Mouse (Mus musculus): ENCODE data around the gene Stx8. TPM values are rescaled to one million over a fixed set of nuclear protein-coding genes. Genes with fewer than 3 reads are reported as not detected.
A peak's percentile ranks its signal among the peaks of the same experiment; 100 is the strongest.

Gene Stx8
- polyA plus RNA-seq, 1 experiment: 35.8 TPM

- TF ChIP-seq CTCF (IDR thresholded peaks at IDR 0.05; ENCODE audit: low read depth, low read length): no peak
- TF ChIP-seq POLR2A (IDR thresholded peaks at IDR 0.05; ENCODE audit: insufficient read depth, low read length): no peak
- no peak for TF ChIP-seq EP300 (IDR thresholded peaks at IDR 0.05; ENCODE audit: insufficient read depth, low read depth, low read length)
- no peak overlapping the region for H3K9ac ChIP-seq (ENCODE audit: low read depth, poor library complexity, severe bottlenecking)
- H3K4me3 ChIP-seq (ENCODE audit: low read depth, low read length): no peak overlapping the region
- no peaks in the 10 kb centered on the region for H3K4me1 ChIP-seq (ENCODE audit: control insufficient read depth, insufficient read depth, low read length)
- no peaks in the 10 kb centered on the region for H3K9me3 ChIP-seq (replicated peaks; ENCODE audit: control insufficient read depth, insufficient read depth, low read length, poor library complexity, severe bottlenecking)
- no peaks in the 10 kb centered on the region for H3K27me3 ChIP-seq (ENCODE audit: control insufficient read depth, insufficient read depth, low read length, poor library complexity, severe bottlenecking)
- H3K27ac ChIP-seq (ENCODE audit: insufficient read depth, low read length): no peak overlapping the region
- no peaks in the 10 kb centered on the region for H3K36me3 ChIP-seq (ENCODE audit: control insufficient read depth, insufficient read depth, low read length, poor library complexity, severe bottlenecking)
Measured at GRCm38 (mm10) chr11:68208582-68208981, 242.6 kb downstream of the Stx8 start.

DNA sequence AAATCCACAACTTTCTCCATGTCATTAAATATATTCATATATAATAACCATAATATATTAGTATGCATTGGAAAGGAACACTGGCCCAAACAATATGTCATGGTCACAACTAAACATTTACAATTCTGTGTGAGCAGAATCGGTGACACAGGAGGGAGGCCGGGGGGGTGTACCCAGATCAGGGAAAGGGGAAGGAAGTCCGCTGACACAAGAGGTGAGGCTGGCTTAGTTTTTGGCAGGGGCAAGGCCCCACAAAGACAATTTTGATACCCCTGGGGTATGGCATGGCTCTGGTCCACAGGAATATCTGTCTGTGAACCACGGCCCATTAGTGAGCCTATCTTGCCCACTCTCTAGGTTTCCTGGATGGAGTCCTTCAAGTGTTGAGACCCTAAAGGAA lies 243.5 kb downstream of the Stx8 start:
- Histone ChIP-seq H3K4me1 (ENCODE audit: control insufficient read depth, insufficient read depth, low read length) (no peaks in the 10 kb centered on the region), H3K4me3 (ENCODE audit: low read depth, low read length) (no peak overlapping the region), H3K36me3 (ENCODE audit: control insufficient read depth, insufficient read depth, low read length, poor library complexity, severe bottlenecking) (no peaks in the 10 kb centered on the region), H3K27me3 (ENCODE audit: control insufficient read depth, insufficient read depth, low read length, poor library complexity, severe bottlenecking) (no peaks in the 10 kb centered on the region), H3K27ac (ENCODE audit: insufficient read depth, low read length) (no peak overlapping the region), H3K9ac (ENCODE audit: low read depth, poor library complexity, severe bottlenecking) (no peak overlapping the region), H3K9me3 (replicated peaks; ENCODE audit: control insufficient read depth, insufficient read depth, low read length, poor library complexity, severe bottlenecking) (no peaks in the 10 kb centered on the region)
- TF ChIP-seq POLR2A (IDR thresholded peaks at IDR 0.05; ENCODE audit: insufficient read depth, low read length) (no peak), EP300 (IDR thresholded peaks at IDR 0.05; ENCODE audit: insufficient read depth, low read depth, low read length) (no peak), CTCF (IDR thresholded peaks at IDR 0.05; ENCODE audit: low read depth, low read length) (no peak)

GRCm38 (mm10) chr11:68210714-68211113 lies 244.7 kb downstream of the Stx8 start:
- TF ChIP-seq POLR2A (IDR thresholded peaks at IDR 0.05; ENCODE audit: insufficient read depth, low read length): no peak
- TF ChIP-seq CTCF (IDR thresholded peaks at IDR 0.05; ENCODE audit: low read depth, low read length): no peak
- no peak for TF ChIP-seq EP300 (IDR thresholded peaks at IDR 0.05; ENCODE audit: insufficient read depth, low read depth, low read length)
- Histone ChIP-seq H3K4me3 (ENCODE audit: low read depth, low read length) (no peak overlapping the region), H3K27me3 (ENCODE audit: control insufficient read depth, insufficient read depth, low read length, poor library complexity, severe bottlenecking) (no peaks in the 10 kb centered on the region), H3K9ac (ENCODE audit: low read depth, poor library complexity, severe bottlenecking) (no peak overlapping the region), H3K36me3 (ENCODE audit: control insufficient read depth, insufficient read depth, low read length, poor library complexity, severe bottlenecking) (no peaks in the 10 kb centered on the region), H3K27ac (ENCODE audit: insufficient read depth, low read length) (no peak overlapping the region), H3K4me1 (ENCODE audit: control insufficient read depth, insufficient read depth, low read length) (no peaks in the 10 kb centered on the region), H3K9me3 (replicated peaks; ENCODE audit: control insufficient read depth, insufficient read depth, low read length, poor library complexity, severe bottlenecking) (no peaks in the 10 kb centered on the region)

DNA sequence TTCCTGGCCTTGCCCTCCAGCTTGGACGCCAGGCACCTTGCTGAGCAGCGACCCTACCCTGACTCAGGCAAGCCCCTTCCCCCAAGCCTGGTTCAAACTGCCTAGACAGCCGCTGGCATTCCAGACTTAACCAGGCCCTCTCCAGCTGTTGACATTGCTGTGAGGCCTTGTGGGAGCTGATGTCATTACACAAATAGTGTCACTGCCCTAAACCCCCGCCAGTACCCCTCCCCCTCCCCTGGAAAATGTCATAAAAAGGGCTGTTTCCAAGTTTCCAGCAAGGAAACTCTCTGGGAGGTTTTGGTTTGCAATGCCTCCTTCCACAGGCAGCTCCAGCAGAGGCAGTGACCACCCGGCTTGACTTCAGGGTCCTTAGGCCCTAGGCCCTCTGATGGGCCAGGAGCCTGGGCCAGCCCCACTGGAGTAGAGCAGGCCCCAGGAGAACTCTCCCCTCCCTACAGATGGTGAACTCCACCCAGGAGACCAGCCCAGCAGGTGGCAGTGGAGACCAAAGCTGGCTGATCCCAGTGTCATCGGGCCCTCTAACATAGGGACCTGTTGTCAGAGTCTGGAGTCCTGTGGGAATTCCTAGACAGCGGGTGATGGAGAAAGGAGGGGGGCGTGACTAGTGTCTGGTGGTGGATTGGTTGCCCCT lies 246.1 kb downstream of the Stx8 start:
- H3K36me3 ChIP-seq (ENCODE audit: control insufficient read depth, insufficient read depth, low read length, poor library complexity, severe bottlenecking): no peaks in the 10 kb centered on the region
- no peaks in the 10 kb centered on the region for H3K27me3 ChIP-seq (ENCODE audit: control insufficient read depth, insufficient read depth, low read length, poor library complexity, severe bottlenecking)
- no peak overlapping the region for H3K4me3 ChIP-seq (ENCODE audit: low read depth, low read length)
- no peak for TF ChIP-seq EP300 (IDR thresholded peaks at IDR 0.05; ENCODE audit: insufficient read depth, low read depth, low read length)
- peak; percentile 33 for TF ChIP-seq CTCF (IDR thresholded peaks at IDR 0.05; ENCODE audit: low read depth, low read length)
- no peaks in the 10 kb centered on the region for H3K9me3 ChIP-seq (replicated peaks; ENCODE audit: control insufficient read depth, insufficient read depth, low read length, poor library complexity, severe bottlenecking)
- no peaks in the 10 kb centered on the region for H3K4me1 ChIP-seq (ENCODE audit: control insufficient read depth, insufficient read depth, low read length)
- H3K27ac ChIP-seq (ENCODE audit: insufficient read depth, low read length): no peak overlapping the region
- H3K9ac ChIP-seq (ENCODE audit: low read depth, poor library complexity, severe bottlenecking): no peak overlapping the region

DNA sequence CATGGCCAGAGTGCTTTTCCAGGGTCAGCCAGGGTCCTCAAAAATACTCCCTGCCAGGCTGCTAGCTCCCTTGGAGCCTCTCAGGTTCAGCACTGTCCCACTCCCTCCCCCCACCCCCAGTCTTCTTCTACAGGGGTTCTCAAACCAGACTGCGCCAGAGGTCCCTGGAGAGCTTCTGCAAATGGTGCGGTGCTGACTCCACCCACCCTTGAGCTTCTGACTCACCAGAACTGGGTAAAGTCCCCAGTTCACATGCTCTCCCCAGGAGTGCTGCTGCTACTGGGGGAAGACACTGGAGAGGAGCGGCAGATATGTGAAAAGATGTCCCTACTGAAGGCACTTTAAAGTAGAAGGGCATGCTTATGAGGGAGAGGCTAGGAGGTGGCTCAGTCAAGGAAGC lies 247.9 kb downstream of the Stx8 start:
- no peak overlapping the region for H3K27ac ChIP-seq (ENCODE audit: insufficient read depth, low read length)
- no peaks in the 10 kb centered on the region for H3K9me3 ChIP-seq (replicated peaks; ENCODE audit: control insufficient read depth, insufficient read depth, low read length, poor library complexity, severe bottlenecking)
- no peak overlapping the region for H3K9ac ChIP-seq (ENCODE audit: low read depth, poor library complexity, severe bottlenecking)
- no peaks in the 10 kb centered on the region for H3K36me3 ChIP-seq (ENCODE audit: control insufficient read depth, insufficient read depth, low read length, poor library complexity, severe bottlenecking)
- no peak for TF ChIP-seq EP300 (IDR thresholded peaks at IDR 0.05; ENCODE audit: insufficient read depth, low read depth, low read length)
- no peak for TF ChIP-seq CTCF (IDR thresholded peaks at IDR 0.05; ENCODE audit: low read depth, low read length)
- no peak for TF ChIP-seq POLR2A (IDR thresholded peaks at IDR 0.05; ENCODE audit: insufficient read depth, low read length)
- H3K4me1 ChIP-seq (ENCODE audit: control insufficient read depth, insufficient read depth, low read length): no peaks in the 10 kb centered on the region
- H3K4me3 ChIP-seq (ENCODE audit: low read depth, low read length): no peak overlapping the region
- no peaks in the 10 kb centered on the region for H3K27me3 ChIP-seq (ENCODE audit: control insufficient read depth, insufficient read depth, low read length, poor library complexity, severe bottlenecking)

DNA sequence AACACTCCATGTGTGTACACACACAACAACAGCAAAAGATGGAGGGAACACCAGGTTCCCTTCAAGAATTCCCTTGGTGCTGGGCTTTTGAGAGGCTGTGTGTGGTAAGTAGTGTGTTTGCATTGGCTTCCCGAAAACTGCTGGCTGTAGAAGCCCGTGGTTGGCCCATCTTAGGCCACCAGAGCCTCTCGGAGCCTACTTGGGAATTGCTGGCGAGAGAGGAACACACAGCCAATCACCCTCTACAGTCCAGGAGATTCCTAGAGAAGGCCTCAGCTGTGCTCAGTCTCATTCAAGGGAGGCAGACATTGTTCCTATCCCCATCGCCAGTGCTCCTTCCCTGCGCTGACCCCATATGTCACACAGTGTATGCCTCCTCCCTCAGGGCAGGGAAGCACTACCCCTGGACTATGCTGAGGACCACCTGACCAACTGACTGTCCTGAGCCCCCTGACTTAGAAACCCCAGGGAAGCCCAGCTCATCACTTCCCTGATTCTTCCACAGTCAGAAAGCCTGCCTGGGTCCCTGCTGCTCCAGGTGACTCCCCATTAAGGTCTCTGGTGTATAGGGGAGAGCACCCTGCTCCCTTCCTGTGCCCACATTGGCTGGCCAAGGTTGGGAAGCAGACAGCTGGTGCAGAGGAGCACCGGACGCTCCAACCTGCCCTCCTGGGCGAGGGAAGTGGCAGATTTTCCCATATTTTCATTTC lies 248.7 kb downstream of the Stx8 start:
- Histone ChIP-seq H3K9me3 (replicated peaks; ENCODE audit: control insufficient read depth, insufficient read depth, low read length, poor library complexity, severe bottlenecking) (no peaks in the 10 kb centered on the region), H3K4me1 (ENCODE audit: control insufficient read depth, insufficient read depth, low read length) (no peaks in the 10 kb centered on the region), H3K27me3 (ENCODE audit: control insufficient read depth, insufficient read depth, low read length, poor library complexity, severe bottlenecking) (no peaks in the 10 kb centered on the region), H3K36me3 (ENCODE audit: control insufficient read depth, insufficient read depth, low read length, poor library complexity, severe bottlenecking) (no peaks in the 10 kb centered on the region), H3K4me3 (ENCODE audit: low read depth, low read length) (no peak overlapping the region), H3K9ac (ENCODE audit: low read depth, poor library complexity, severe bottlenecking) (no peak overlapping the region), H3K27ac (ENCODE audit: insufficient read depth, low read length) (no peak overlapping the region)
- no peak for TF ChIP-seq EP300 (IDR thresholded peaks at IDR 0.05; ENCODE audit: insufficient read depth, low read depth, low read length)
- TF ChIP-seq POLR2A (IDR thresholded peaks at IDR 0.05; ENCODE audit: insufficient read depth, low read length): no peak
- no peak for TF ChIP-seq CTCF (IDR thresholded peaks at IDR 0.05; ENCODE audit: low read depth, low read length)

Measured in ES-Bruce4 (cell line).